Mouse (Mus musculus): ENCODE results near the gene Rai1. TPM values are rescaled to one million over a fixed set of nuclear protein-coding genes. Genes with fewer than 3 reads are reported as not detected.
A peak's percentile ranks its signal among the peaks of the same experiment; 100 is the strongest.

Gene Rai1
- polyA plus RNA-seq, 1 experiment from 2014 or later, result 36.0 TPM

DNA sequence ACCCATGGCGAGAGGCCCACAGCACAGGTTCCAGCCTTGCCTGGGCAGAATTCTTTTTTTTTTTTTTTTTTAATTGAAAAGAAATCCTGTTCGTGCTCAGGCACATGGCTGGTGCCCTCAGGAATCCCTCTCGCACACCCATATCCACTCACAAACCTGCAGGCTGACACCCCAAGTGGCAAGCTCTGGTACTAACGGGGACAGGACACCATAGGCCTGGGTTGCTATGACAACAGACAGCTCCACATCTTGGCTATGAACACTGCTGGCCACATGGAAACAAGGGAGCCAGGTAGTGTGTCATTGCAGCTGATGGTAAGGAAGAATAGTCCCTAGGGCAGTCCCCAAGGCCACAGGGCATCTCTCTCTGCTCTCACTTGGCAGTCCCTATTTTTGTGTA, 15.9 kb upstream of the Rai1 start:
- H3K27me3 ChIP-seq (ENCODE audit: control insufficient read depth, insufficient read depth, low read length), result no peaks in the 10 kb centered on the region
- H3K27ac ChIP-seq (replicated peaks; ENCODE audit: low read depth, low read length), result no peak overlapping the region
- H3K4me1 ChIP-seq (ENCODE audit: control insufficient read depth, insufficient read depth, low read length), result no peaks in the 10 kb centered on the region
- no peak overlapping the region for H3K4me3 ChIP-seq (ENCODE audit: low read depth, low read length)
- ATAC-seq (ENCODE audit: insufficient number of reproducible peaks, low FRiP score, low TSS enrichment, low read depth) (no peak), DNase-seq (ENCODE audit: low spot score) (peak; percentile 57)
- H3K4me2 ChIP-seq (ENCODE audit: low read depth, severe bottlenecking), result no peak overlapping the region
- H3K36me3 ChIP-seq (ENCODE audit: control insufficient read depth, insufficient read depth, low read length), result no peaks in the 10 kb centered on the region
- H3K9me3 ChIP-seq (ENCODE audit: control insufficient read depth, low read length), result no peaks in the 10 kb centered on the region
- H3K9ac ChIP-seq (ENCODE audit: low read length), result no peak overlapping the region
- WGBS, result 47% methylated on average over 4 of the region's 4 CpGs

DNA sequence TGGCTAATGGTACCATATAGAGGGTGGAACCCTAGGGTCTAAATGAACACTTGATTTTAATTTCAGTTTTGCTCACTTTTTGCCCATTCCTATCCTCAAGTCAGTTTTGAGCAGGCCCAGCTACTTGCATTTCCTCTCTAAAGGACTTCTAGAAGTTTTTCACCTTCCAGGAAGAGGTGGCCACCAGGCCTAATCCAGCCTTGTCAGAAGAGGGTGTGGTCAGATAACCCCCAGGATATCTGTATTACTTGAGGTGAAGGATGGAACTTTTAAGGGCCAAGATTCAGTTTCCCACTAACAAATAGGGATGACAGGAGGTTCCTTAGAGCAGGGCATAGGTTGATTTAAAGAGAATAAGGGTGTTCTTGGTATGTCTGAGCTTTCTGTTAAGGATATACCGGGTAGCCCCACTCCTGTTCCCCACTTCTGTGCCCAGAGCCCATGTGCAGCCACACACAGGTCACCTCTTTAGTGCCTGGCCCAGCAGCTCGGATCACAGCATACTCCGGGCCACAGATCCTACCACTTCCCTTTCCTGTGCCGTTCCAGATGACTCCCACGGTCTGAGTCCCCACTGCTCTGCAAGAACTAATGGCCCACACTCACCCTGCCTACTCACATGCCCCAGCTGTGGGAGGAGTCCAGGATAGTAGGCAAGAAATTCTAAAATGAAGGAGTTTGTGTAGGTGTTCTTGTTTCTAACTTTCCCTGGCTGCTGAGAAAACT, 14.0 kb upstream of the Rai1 start:
- ATAC-seq (ENCODE audit: insufficient number of reproducible peaks, low FRiP score, low TSS enrichment, low read depth), result no peak
- Histone ChIP-seq H3K27ac (replicated peaks; ENCODE audit: low read depth, low read length) (no peak overlapping the region), H3K9ac (ENCODE audit: low read length) (no peak overlapping the region), H3K36me3 (ENCODE audit: control insufficient read depth, insufficient read depth, low read length) (no peaks in the 10 kb centered on the region), H3K9me3 (ENCODE audit: control insufficient read depth, low read length) (no peaks in the 10 kb centered on the region), H3K27me3 (ENCODE audit: control insufficient read depth, insufficient read depth, low read length) (no peaks in the 10 kb centered on the region), H3K4me3 (ENCODE audit: low read depth, low read length) (no peak overlapping the region), H3K4me2 (ENCODE audit: low read depth, severe bottlenecking) (no peak overlapping the region), H3K4me1 (ENCODE audit: control insufficient read depth, insufficient read depth, low read length) (peaks cover 6% of the 10 kb centered on the region; the same call in 1 of the 2 replicates)
- DNase-seq (ENCODE audit: low spot score), result no peak
- 56% methylated on average over 5 of the region's 5 CpGs for WGBS

DNA sequence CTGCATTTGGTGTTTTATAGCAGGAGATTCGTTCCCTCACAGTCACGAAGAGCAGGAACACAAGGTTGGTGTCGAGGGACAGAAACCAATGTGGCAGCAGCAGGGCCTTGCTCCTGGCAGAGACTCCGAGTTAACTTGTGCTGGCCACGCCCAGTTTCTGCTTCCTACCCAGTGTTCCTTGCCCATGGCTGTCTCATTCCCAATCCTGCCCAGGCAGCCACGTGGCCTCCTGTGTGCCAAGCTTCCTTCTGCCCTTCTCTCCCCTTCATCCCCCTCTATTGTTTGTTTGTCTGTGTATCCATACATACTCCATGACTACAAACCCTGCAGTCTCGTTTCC, 13.4 kb upstream of the Rai1 start:
- Histone ChIP-seq H3K27ac (replicated peaks; ENCODE audit: low read depth, low read length) (no peak overlapping the region), H3K27me3 (ENCODE audit: control insufficient read depth, insufficient read depth, low read length) (no peaks in the 10 kb centered on the region), H3K4me2 (ENCODE audit: low read depth, severe bottlenecking) (no peak overlapping the region), H3K36me3 (ENCODE audit: control insufficient read depth, insufficient read depth, low read length) (no peaks in the 10 kb centered on the region), H3K9me3 (ENCODE audit: control insufficient read depth, low read length) (no peaks in the 10 kb centered on the region), H3K4me3 (ENCODE audit: low read depth, low read length) (no peak overlapping the region), H3K4me1 (ENCODE audit: control insufficient read depth, insufficient read depth, low read length) (peaks cover 6% of the 10 kb centered on the region; the same call in 1 of the 2 replicates), H3K9ac (ENCODE audit: low read length) (no peak overlapping the region)
- 77% methylated on average over 7 of the region's 7 CpGs for WGBS
- ATAC-seq (ENCODE audit: insufficient number of reproducible peaks, low FRiP score, low TSS enrichment, low read depth) (no peak), DNase-seq (ENCODE audit: low spot score) (no peak)

DNA sequence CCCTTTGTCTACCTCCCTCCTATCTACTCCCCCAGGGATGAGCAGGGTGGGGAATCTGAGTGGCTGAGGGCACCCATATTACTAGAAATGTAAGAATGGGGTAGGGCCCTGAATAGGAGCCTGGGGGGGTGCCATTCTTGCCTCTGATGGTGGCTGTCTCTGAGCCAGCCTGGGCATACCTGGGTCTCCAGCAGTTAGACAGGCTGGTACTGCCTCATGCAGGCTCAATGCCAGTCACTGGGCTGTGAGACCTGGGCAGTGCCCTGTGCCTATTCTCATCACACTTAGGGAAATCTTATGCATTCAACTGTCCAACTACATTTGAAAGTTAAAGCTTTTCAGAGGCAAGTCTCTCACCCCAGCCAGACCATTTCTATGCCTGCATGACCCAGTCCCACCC, 11.6 kb upstream of the Rai1 start:
- Histone ChIP-seq H3K9me3 (ENCODE audit: control insufficient read depth, low read length) (no peaks in the 10 kb centered on the region), H3K4me2 (ENCODE audit: low read depth, severe bottlenecking) (no peak overlapping the region), H3K4me3 (ENCODE audit: low read depth, low read length) (no peak overlapping the region), H3K4me1 (ENCODE audit: control insufficient read depth, insufficient read depth, low read length) (peaks cover 6% of the 10 kb centered on the region; the same call in 1 of the 2 replicates), H3K27ac (replicated peaks; ENCODE audit: low read depth, low read length) (no peak overlapping the region), H3K36me3 (ENCODE audit: control insufficient read depth, insufficient read depth, low read length) (no peaks in the 10 kb centered on the region), H3K27me3 (ENCODE audit: control insufficient read depth, insufficient read depth, low read length) (no peaks in the 10 kb centered on the region), H3K9ac (ENCODE audit: low read length) (no peak overlapping the region)
- ATAC-seq (ENCODE audit: insufficient number of reproducible peaks, low FRiP score, low TSS enrichment, low read depth), result no peak
- DNase-seq (ENCODE audit: low spot score), result no peak

DNA sequence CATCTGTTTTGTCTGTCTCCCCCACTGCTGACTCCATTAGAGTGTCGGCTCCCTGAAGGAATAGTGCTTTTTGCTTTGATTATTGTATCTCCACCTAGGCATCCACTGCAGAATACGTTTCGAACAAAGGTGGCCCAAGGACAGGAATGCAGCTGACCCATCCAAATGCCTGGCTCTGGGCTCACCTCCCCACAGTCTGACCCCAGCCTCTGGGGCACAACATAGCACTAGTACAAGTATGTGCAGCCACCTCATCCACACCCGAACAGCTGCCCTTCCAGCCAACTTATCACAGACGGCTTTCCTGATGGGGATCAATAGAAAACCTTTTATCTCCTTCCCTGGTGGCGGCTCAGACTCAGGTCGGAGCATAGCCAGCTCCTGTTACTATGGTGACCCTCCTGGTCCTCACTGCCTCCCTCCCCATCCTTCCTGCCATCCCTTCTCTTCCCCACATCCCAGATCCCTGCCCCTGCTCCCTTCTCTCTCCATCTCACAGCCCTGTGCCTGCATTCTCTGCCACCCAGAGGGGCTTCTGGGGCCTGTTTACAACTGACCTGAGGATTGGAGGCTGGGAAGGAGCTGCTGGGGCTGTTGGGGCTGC, 10.7 kb upstream of the Rai1 start:
- H3K27me3 ChIP-seq (ENCODE audit: control insufficient read depth, insufficient read depth, low read length), result no peaks in the 10 kb centered on the region
- H3K9me3 ChIP-seq (ENCODE audit: control insufficient read depth, low read length), result no peaks in the 10 kb centered on the region
- DNase-seq (ENCODE audit: low spot score) (no peak), ATAC-seq (ENCODE audit: insufficient number of reproducible peaks, low FRiP score, low TSS enrichment, low read depth) (no peak)
- WGBS, result 36% methylated on average over 7 of the region's 7 CpGs
- no peak overlapping the region for H3K4me3 ChIP-seq (ENCODE audit: low read depth, low read length)
- H3K4me2 ChIP-seq (ENCODE audit: low read depth, severe bottlenecking), result no peak overlapping the region
- H3K27ac ChIP-seq (replicated peaks; ENCODE audit: low read depth, low read length), result no peak overlapping the region
- no peaks in the 10 kb centered on the region for H3K36me3 ChIP-seq (ENCODE audit: control insufficient read depth, insufficient read depth, low read length)
- no peak overlapping the region for H3K9ac ChIP-seq (ENCODE audit: low read length)
- H3K4me1 ChIP-seq (ENCODE audit: control insufficient read depth, insufficient read depth, low read length), result peaks cover 6% of the 10 kb centered on the region; the same call in 1 of the 2 replicates

DNA sequence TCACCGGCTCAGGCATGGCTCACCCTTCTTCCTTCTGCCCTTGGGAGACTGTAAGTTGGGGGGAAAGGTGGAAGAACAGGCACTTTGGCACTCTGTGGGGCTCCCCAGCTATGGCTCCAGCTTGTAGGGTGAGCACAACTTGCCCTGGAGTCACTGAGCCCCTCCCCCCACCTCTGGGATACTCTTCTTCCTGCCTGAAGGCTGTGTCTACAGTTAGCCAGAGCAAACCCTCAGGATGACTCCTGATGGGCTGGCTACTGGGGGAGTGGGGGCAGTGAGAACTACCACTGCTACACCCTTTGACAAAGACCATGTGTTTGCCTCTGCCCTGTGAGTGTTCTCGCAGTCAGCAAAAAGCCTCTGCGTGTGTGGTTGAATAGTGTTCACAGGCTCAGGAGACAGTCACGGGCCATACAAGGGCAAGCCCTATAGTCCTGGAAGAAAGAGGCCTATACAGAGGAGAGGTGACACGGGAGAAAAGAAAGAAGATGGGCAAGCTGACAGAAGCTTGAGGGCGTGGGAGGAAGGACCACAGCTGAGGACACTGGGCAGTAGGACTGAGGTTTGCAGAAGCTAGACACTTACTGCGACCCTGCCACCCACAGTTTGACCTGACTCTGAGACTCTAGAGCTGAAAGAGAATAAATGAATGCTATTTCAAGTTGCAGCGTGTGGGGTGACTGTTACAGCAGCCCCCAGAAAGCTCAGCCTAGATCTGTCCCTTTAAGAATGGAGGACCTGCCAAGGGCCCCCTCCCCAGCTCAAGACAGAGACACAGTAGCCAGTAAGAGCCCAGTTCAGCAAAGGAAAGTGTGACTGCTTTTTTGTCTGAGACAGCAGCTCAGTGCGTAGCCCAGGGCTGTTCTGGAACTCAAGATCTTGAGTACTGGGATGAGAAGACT, 9.7 kb upstream of the Rai1 start:
- 45% methylated on average over 9 of the region's 9 CpGs for WGBS
- DNase-seq (ENCODE audit: low spot score), result no peak
- H3K9ac ChIP-seq (ENCODE audit: low read length), result no peak overlapping the region

DNA sequence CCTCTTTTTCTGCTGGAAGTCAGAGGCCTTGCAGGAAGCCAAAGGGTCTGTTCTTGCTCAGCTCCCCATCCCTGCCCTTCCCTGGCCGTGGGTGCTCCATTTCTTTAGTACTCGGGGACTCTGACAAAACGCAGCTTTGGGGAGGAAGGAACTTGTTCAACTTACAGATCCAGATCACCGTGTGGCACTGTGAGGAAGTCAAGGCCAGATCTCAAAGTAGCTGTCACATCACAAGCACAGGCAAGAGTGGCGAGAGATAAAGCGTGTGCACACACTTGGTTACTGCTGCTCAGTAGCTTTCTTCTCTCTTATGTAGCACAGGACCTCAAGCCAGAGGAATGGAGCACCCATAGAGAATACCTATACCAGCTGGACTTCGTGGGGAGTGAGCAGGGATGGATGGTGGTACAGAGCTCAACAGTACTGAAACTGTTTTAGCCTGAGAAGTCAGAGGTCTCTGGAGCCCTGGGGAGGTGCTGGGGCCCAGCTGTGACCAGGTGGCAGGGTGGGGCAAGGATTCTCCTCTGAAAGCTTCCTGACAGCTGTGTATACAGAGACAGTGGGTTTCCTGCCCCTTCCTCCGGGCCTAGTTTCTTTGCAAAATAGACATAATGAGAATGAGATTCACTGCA, 5.1 kb upstream of the Rai1 start:
- Histone ChIP-seq H3K4me3 (ENCODE audit: low read depth, low read length) (no peak overlapping the region), H3K4me2 (ENCODE audit: low read depth, severe bottlenecking) (no peak overlapping the region), H3K36me3 (ENCODE audit: control insufficient read depth, insufficient read depth, low read length) (no peaks in the 10 kb centered on the region), H3K9me3 (ENCODE audit: control insufficient read depth, low read length) (no peaks in the 10 kb centered on the region), H3K27me3 (ENCODE audit: control insufficient read depth, insufficient read depth, low read length) (no peaks in the 10 kb centered on the region), H3K4me1 (ENCODE audit: control insufficient read depth, insufficient read depth, low read length) (peaks cover 5% of the 10 kb centered on the region; the same call in 1 of the 2 replicates), H3K9ac (ENCODE audit: low read length) (no peak overlapping the region), H3K27ac (replicated peaks; ENCODE audit: low read depth, low read length) (no peak overlapping the region)
- ATAC-seq (ENCODE audit: insufficient number of reproducible peaks, low FRiP score, low TSS enrichment, low read depth), result no peak
- 70% methylated on average over 8 of the region's 8 CpGs for WGBS
- DNase-seq (ENCODE audit: low spot score), result no peak

More for the DNA sequence above, 9.7 kb upstream of the Rai1 start:
- H3K9me3 ChIP-seq (ENCODE audit: control insufficient read depth, low read length), result no peaks in the 10 kb centered on the region
- no peak overlapping the region for H3K4me2 ChIP-seq (ENCODE audit: low read depth, severe bottlenecking)
- H3K27ac ChIP-seq (replicated peaks; ENCODE audit: low read depth, low read length), result no peak overlapping the region
- no peak for ATAC-seq (ENCODE audit: insufficient number of reproducible peaks, low FRiP score, low TSS enrichment, low read depth)
- H3K4me3 ChIP-seq (ENCODE audit: low read depth, low read length), result no peak overlapping the region
- no peaks in the 10 kb centered on the region for H3K27me3 ChIP-seq (ENCODE audit: control insufficient read depth, insufficient read depth, low read length)
- peaks cover 6% of the 10 kb centered on the region; the same call in 1 of the 2 replicates for H3K4me1 ChIP-seq (ENCODE audit: control insufficient read depth, insufficient read depth, low read length)
- H3K36me3 ChIP-seq (ENCODE audit: control insufficient read depth, insufficient read depth, low read length), result no peaks in the 10 kb centered on the region

Measured in limb, embryonic 11.5 days (tissue).